Mouse (Mus musculus): Measurements from ENCODE around the gene Tusc2.

DNA sequence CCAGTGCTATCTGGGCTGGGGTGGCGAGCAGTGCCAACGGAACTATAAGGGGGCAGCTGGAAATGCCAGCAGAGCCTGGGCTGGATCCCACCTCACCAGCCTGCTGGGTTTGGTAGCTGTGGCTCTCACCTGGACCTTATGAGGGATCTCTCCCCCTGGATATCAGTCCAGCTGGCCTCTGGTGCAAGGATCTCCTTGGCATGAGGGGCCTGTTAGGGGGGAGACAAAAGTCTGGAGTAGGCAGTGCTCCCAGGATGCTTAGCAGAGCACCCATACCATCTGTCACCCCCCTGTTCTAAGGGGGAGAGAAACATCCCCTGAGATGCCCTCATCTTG, 9.2 kb downstream of the Tusc2 start:
- TF ChIP-seq POLR2A (IDR thresholded peaks at IDR 0.05; ENCODE audit: borderline replicate concordance, insufficient read depth, low read length) = no peak
- TF ChIP-seq CTCF (IDR thresholded peaks at IDR 0.05; ENCODE audit: borderline replicate concordance, insufficient read depth, low read depth, low read length) = no peak

All from cerebellum, adult 2 months (tissue).